Comparison of ENCODE assay signal across 29 mouse cellular contexts in genomic region chr6:108866317-108866716, GRCm38 (mm10). TPM values are rescaled to one million over a fixed set of nuclear protein-coding genes. Genes with fewer than 3 reads are reported as not detected.
DNase-seq lines count a peak whose midpoint lies in the region; ATAC-seq and TF ChIP-seq lines count a peak whose summit lies in the region.
"Had no signal": no experiment of that assay in that cellular context is flagged by ENCODE, and none has a peak within 500 bp of the region (broad histone marks: within the 10 kb centered on the region; RNA-seq: fewer than 3 reads in every experiment).

No protein-coding gene starts in this region.

- no peak overlapping the region for H3K9ac ChIP-seq in intestine, postnatal 0 days (ENCODE audit: low read depth, low read length)
- H3K9ac ChIP-seq in stomach, embryonic 15.5 days, result no peak overlapping the region
- H3K9ac ChIP-seq in midbrain, embryonic 13.5 days (replicated peaks), result no peak overlapping the region
- no peak overlapping the region for H3K9ac ChIP-seq in midbrain, embryonic 14.5 days (replicated peaks; ENCODE audit: low read length)
- H3K9ac ChIP-seq: embryonic facial prominence, embryonic 13.5 days; forebrain, embryonic 12.5 days; forebrain, embryonic 15.5 days; heart, embryonic 15.5 days; hindbrain, embryonic 15.5 days had no signal

- peak; percentile 36 for ATAC-seq in G1E (ENCODE audit: extremely low read depth, insufficient number of reproducible peaks, low FRiP score, poor library complexity, severe bottlenecking)
- ATAC-seq in intestine, postnatal 0 days, result peak; percentile 86
- peak; percentile 63; the same call in 1 of the 2 replicates for ATAC-seq in stomach, embryonic 15.5 days (ENCODE audit: insufficient read depth, low FRiP score, low read depth)
- no peak for ATAC-seq in midbrain, embryonic 13.5 days
- ATAC-seq in midbrain, embryonic 14.5 days (ENCODE audit: low FRiP score, low TSS enrichment), result no peak
- ATAC-seq: forebrain, embryonic 15.5 days had no signal

- no peak overlapping the region for H3K4me3 ChIP-seq in G1E (ENCODE audit: low read depth, low read length)
- no peak overlapping the region for H3K4me3 ChIP-seq in intestine, postnatal 0 days (ENCODE audit: low read depth, low read length)
- H3K4me3 ChIP-seq in stomach, embryonic 15.5 days (replicated peaks), result no peak overlapping the region
- no peak overlapping the region for H3K4me3 ChIP-seq in midbrain, embryonic 13.5 days (replicated peaks)
- no peak overlapping the region for H3K4me3 ChIP-seq in midbrain, embryonic 14.5 days (replicated peaks; ENCODE audit: low read depth, low read length)
- H3K4me3 ChIP-seq: embryonic facial prominence, embryonic 10.5 days; embryonic facial prominence, embryonic 13.5 days; erythroblast, embryonic 14.5 days; forebrain, embryonic 12.5 days; forebrain, embryonic 15.5 days; heart, embryonic 15.5 days; hindbrain, embryonic 15.5 days had no signal

- H3K4me1 ChIP-seq in G1E (ENCODE audit: insufficient read depth, low read depth, low read length), result peaks cover 5% of the 10 kb centered on the region
- no peaks in the 10 kb centered on the region for H3K4me1 ChIP-seq in intestine, postnatal 0 days (replicated peaks; ENCODE audit: control insufficient read depth, insufficient read depth, low read length)
- H3K4me1 ChIP-seq in stomach, embryonic 15.5 days, result no peaks in the 10 kb centered on the region
- no peaks in the 10 kb centered on the region for H3K4me1 ChIP-seq in midbrain, embryonic 13.5 days (replicated peaks)
- H3K4me1 ChIP-seq in midbrain, embryonic 14.5 days (ENCODE audit: control insufficient read depth, insufficient read depth, low read length), result no peaks in the 10 kb centered on the region
- H3K4me1 ChIP-seq: embryonic facial prominence, embryonic 10.5 days; embryonic facial prominence, embryonic 13.5 days; forebrain, embryonic 12.5 days; forebrain, embryonic 15.5 days; heart, embryonic 15.5 days; hindbrain, embryonic 15.5 days had no signal

- H3K27ac ChIP-seq in intestine, postnatal 0 days (ENCODE audit: low read depth, low read length), result no peak overlapping the region
- H3K27ac ChIP-seq in stomach, embryonic 15.5 days, result no peak overlapping the region
- H3K27ac ChIP-seq in midbrain, embryonic 13.5 days, result no peak overlapping the region
- H3K27ac ChIP-seq in midbrain, embryonic 14.5 days (replicated peaks; ENCODE audit: low read depth, low read length), result no peak overlapping the region
- H3K27ac ChIP-seq: embryonic facial prominence, embryonic 10.5 days; embryonic facial prominence, embryonic 13.5 days; forebrain, embryonic 12.5 days; forebrain, embryonic 15.5 days; heart, embryonic 15.5 days; hindbrain, embryonic 15.5 days had no signal

- no peak overlapping the region for H3K4me2 ChIP-seq in intestine, postnatal 0 days (replicated peaks; ENCODE audit: low read depth)
- H3K4me2 ChIP-seq in stomach, embryonic 15.5 days, result no peak overlapping the region
- no peak overlapping the region for H3K4me2 ChIP-seq in midbrain, embryonic 13.5 days (replicated peaks)
- H3K4me2 ChIP-seq in midbrain, embryonic 14.5 days (ENCODE audit: low read length), result no peak overlapping the region
- H3K4me2 ChIP-seq: embryonic facial prominence, embryonic 13.5 days; forebrain, embryonic 12.5 days; forebrain, embryonic 15.5 days; heart, embryonic 11.5 days; heart, embryonic 15.5 days; hindbrain, embryonic 15.5 days had no signal

- no peak for DNase-seq in G1E (ENCODE audit: low spot score)
- peak; percentile 19 for DNase-seq in ZHBTc4 (ENCODE audit: low read depth, low spot score)
- no peak for DNase-seq in ovary, postnatal 10 days (ENCODE audit: low spot score)
- no peak for DNase-seq in midbrain, embryonic 14.5 days
- DNase-seq in cerebellum, postnatal 14 days, result no peak
- DNase-seq: adrenal gland, adult 2 months; adrenal gland, postnatal 14 days; B cell, adult 2 months; cerebellum, adult 11 months; cerebellum, adult 2 months; cerebellum, adult 9-11 months; cerebellum, postnatal 36 days; embryo, embryonic 11 days; gastrocnemius, postnatal 10 days; gastrocnemius, postnatal 36 days; heart, postnatal 10 days; heart, postnatal 36 days had no signal

- 35% methylated on average over 5 of the region's 5 CpGs for WGBS in intestine, postnatal 0 days
- WGBS in stomach, embryonic 15.5 days, result 64% methylated on average over 5 of the region's 5 CpGs
- 87% methylated on average over 5 of the region's 5 CpGs for WGBS in midbrain, embryonic 13.5 days
- WGBS in midbrain, embryonic 14.5 days, result 80% methylated on average over 5 of the region's 5 CpGs

- H3K36me3 ChIP-seq in G1E (replicated peaks), result peaks cover 5% of the 10 kb centered on the region
- H3K36me3 ChIP-seq in intestine, postnatal 0 days (ENCODE audit: control insufficient read depth, insufficient read depth), result no peaks in the 10 kb centered on the region
- H3K36me3 ChIP-seq in stomach, embryonic 15.5 days, result no peaks in the 10 kb centered on the region
- H3K36me3 ChIP-seq in midbrain, embryonic 13.5 days, result peaks cover 5% of the 10 kb centered on the region; the same call in 1 of the 2 replicates
- 0 out of 2 replicates have a peak, but pooled peaks cover 4% of the 10 kb centered on the region for H3K36me3 ChIP-seq in midbrain, embryonic 14.5 days (ENCODE audit: control insufficient read depth, insufficient read depth, low read length)
- H3K36me3 ChIP-seq: embryonic facial prominence, embryonic 10.5 days; embryonic facial prominence, embryonic 13.5 days; forebrain, embryonic 12.5 days; forebrain, embryonic 15.5 days; heart, embryonic 15.5 days; hindbrain, embryonic 15.5 days had no signal

- TF ChIP-seq CTCF in G1E (IDR thresholded peaks at IDR 0.05; ENCODE audit: low read depth, low read length), result no peak
- no peak for TF ChIP-seq CTCF in intestine, postnatal 0 days (IDR thresholded peaks at IDR 0.05; ENCODE audit: low read depth)

- H3K9me3 ChIP-seq in G1E (replicated peaks), result peaks cover 2% of the 10 kb centered on the region
- H3K9me3 ChIP-seq in intestine, postnatal 0 days (ENCODE audit: control insufficient read depth), result no peaks in the 10 kb centered on the region
- H3K9me3 ChIP-seq in stomach, embryonic 15.5 days, result no peaks in the 10 kb centered on the region
- 0 out of 2 replicates have a peak, but pooled peaks cover 5% of the 10 kb centered on the region for H3K9me3 ChIP-seq in midbrain, embryonic 13.5 days
- H3K9me3 ChIP-seq in midbrain, embryonic 14.5 days (ENCODE audit: control insufficient read depth, low read length), result peaks cover 7% of the 10 kb centered on the region; the same call in 1 of the 2 replicates
- H3K9me3 ChIP-seq: embryonic facial prominence, embryonic 10.5 days; forebrain, embryonic 15.5 days; hindbrain, embryonic 15.5 days had no signal

- H3K27me3 ChIP-seq in G1E (ENCODE audit: insufficient read depth, low read length), result peaks cover 14% of the 10 kb centered on the region
- H3K27me3 ChIP-seq in intestine, postnatal 0 days (replicated peaks; ENCODE audit: control insufficient read depth, insufficient read depth, low read length), result no peaks in the 10 kb centered on the region
- H3K27me3 ChIP-seq in stomach, embryonic 15.5 days (replicated peaks), result no peaks in the 10 kb centered on the region
- H3K27me3 ChIP-seq in midbrain, embryonic 13.5 days, result no peaks in the 10 kb centered on the region
- no peaks in the 10 kb centered on the region for H3K27me3 ChIP-seq in midbrain, embryonic 14.5 days (ENCODE audit: control insufficient read depth, insufficient read depth, low read length)
- H3K27me3 ChIP-seq: CH12.LX; embryonic facial prominence, embryonic 13.5 days; forebrain, embryonic 12.5 days; forebrain, embryonic 15.5 days; heart, embryonic 15.5 days; hindbrain, embryonic 15.5 days had no signal

RNA-seq across cellular contexts. Expression of gene Edem1, which starts 37.9 kb away (rescaled TPM):
- total RNA-seq in G1E (2014; fragmentation: Nextera tagmentation) (58.4 and 66.1 TPM in 2 replicates), G1E (2017) (79.5 and 84.2 TPM in 2 replicates)
- 9.6 and 10.3 TPM in 2 replicates for polyA plus RNA-seq in G1E (2012)
- polyA plus RNA-seq in intestine, postnatal 0 days (2015; fragmentation: Nextera tagmentation; extraction: Ambion mirVana), result 40.4 and 41.3 TPM in 2 replicates
- 71.9 and 82.5 TPM in 2 replicates for polyA plus RNA-seq in stomach, embryonic 15.5 days (2015; fragmentation: Nextera tagmentation; extraction: Ambion mirVana)
- polyA plus RNA-seq in midbrain, embryonic 13.5 days (2015; fragmentation: Nextera tagmentation; extraction: Ambion mirVana), result 5.0 and 6.6 TPM in 2 replicates
- polyA plus RNA-seq in midbrain, embryonic 14.5 days (2014; fragmentation: Nextera tagmentation; extraction: Ambion mirVana), result 7.3 and 8.3 TPM in 2 replicates

Comparison
In these comparisons a context has a peak if more than half of its experiments do, and no peak if none do; other contexts are left out.
1. ATAC-seq: peak in G1E (single experiment), intestine, postnatal 0 days (single experiment) and stomach, embryonic 15.5 days (single experiment); none in midbrain, embryonic 13.5 days (single experiment) and midbrain, embryonic 14.5 days (single experiment).